Mouse (Mus musculus) stomach, postnatal 0 days (tissue): ENCODE measurements around the gene Cbr4. TPM values are rescaled to one million over a fixed set of nuclear protein-coding genes. Genes with fewer than 3 reads are reported as not detected.

Experiments used
- ATAC-seq: fragments of 200-750 bp; cut with Nextera tagmentation; 2 replicates; pipeline ENCODE4 v1.8.0; 2017; ENCODE audit not compliant: low FRiP score, low TSS enrichment
- DNase-seq: peaks from one replicate; pipeline ENCODE4 v3.0.0-alpha.2; 2016; ENCODE audit warnings: low spot score
- H3K27ac ChIP-seq: fragments of 300-500 bp; sonication (generic); replicated peaks from 2 replicates; pipeline ENCODE4 v1.5.1; 2014; ENCODE audit warnings: mild to moderate bottlenecking, control low read depth
- H3K27me3 ChIP-seq: fragments of 300-500 bp; sonication (generic); 2 replicates; pipeline ENCODE4 v1.6.1; 2014; ENCODE audit warnings: low read length; ENCODE audit not compliant: control insufficient read depth, insufficient read depth
- H3K36me3 ChIP-seq: fragments of 300-500 bp; sonication (generic); 2 replicates; pipeline ENCODE4 v1.6.1; 2014; ENCODE audit warnings: low read length, mixed read lengths; ENCODE audit not compliant: control insufficient read depth, insufficient read depth
- H3K4me1 ChIP-seq: fragments of 300-500 bp; sonication (generic); replicated peaks from 2 replicates; pipeline ENCODE4 v1.6.1; 2014; ENCODE audit warnings: antibody characterized with exemption; ENCODE audit not compliant: control insufficient read depth, insufficient read depth
- H3K4me2 ChIP-seq: fragments of 300-500 bp; sonication (generic); replicated peaks from 2 replicates; pipeline ENCODE4 v1.6.1; 2014; ENCODE audit warnings: low read depth, mild to moderate bottlenecking, control low read depth, moderate library complexity
- H3K4me3 ChIP-seq: fragments of 300-500 bp; sonication (generic); 2 replicates; pipeline ENCODE4 v1.5.1; 2014; ENCODE audit warnings: low read depth, low read length, control low read depth
- H3K9ac ChIP-seq: fragments of 300-500 bp; sonication (generic); 2 replicates; pipeline ENCODE4 v1.6.1; 2014; ENCODE audit warnings: mild to moderate bottlenecking, low read length, control low read depth, mixed read lengths
- H3K9me3 ChIP-seq: fragments of 300-500 bp; sonication (generic); 2 replicates; pipeline ENCODE4 v1.6.1; 2016; ENCODE audit warnings: low read length; ENCODE audit not compliant: control insufficient read depth
- CTCF ChIP-seq: IDR thresholded peaks from 2 replicates; pipeline ENCODE4 v1.5.1; 2016; ENCODE audit warnings: antibody characterized with exemption, low read depth, mild to moderate bottlenecking, moderate library complexity
- EP300 ChIP-seq: optimal IDR thresholded peaks from 2 replicates; pipeline ENCODE3; 2016; ENCODE audit warnings: antibody characterized with exemption
- WGBS: fragments of 180-500 bp; shearing (Covaris S2); extraction: QIAGEN DNeasy Blood & Tissue Kit; methylation state at CpG from one replicate; pipeline ENCODE4 v1.1.7; 2014; 5-methylcytosine and 5-hydroxymethylcytosine counted together
- polyA plus RNA-seq: library from polyadenylated mRNA; unstranded; fragments of >200 nt; fragmentation: Nextera tagmentation; extraction: Ambion mirVana; gene quantifications from 2 replicates; pipeline ENCODE4 v1.2.1, GENCODE M21; 2015

Gene Cbr4
- polyA plus RNA-seq, 1 experiment from 2014 or later: 47.0 TPM

DNA sequence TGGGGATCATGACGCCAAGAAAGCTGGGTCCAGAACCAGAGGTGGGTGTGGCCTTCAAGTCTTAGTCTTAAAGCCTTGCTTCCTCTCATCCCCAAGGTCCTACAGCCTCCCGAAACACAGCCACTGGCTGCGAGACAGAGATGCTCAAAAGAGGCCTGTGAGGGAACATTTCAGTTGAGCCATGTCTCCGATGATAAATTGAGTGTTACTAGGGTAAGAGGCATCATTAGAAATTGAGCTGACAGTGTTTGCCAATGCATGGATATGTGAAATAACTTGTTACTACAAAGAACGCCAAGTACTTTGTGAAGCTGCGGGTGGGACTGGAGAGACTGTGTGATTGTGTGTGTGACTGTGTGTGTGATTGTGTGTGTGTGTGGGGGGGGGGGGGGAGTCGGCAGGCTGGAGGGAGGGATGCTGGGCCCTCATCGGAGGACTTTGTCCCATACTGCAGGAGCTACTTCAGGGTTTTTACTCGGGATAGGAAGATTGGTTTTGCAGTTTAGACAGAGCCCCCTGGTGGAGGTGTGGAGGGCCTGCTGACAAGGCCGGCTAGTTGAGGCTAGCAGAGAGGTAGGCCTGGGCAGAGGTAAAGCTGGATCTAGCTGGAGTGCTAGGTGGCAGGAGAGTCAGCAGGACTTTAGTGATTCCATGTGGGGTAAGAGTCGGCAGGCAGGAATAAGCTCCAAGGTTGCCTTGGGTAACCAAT, 7.9 kb upstream of the Cbr4 start:
- Histone ChIP-seq H3K9me3 (no peaks in the 10 kb centered on the region), H3K27ac (no peak overlapping the region), H3K4me1 (no peaks in the 10 kb centered on the region), H3K4me3 (no peak overlapping the region), H3K36me3 (no peaks in the 10 kb centered on the region), H3K27me3 (no peaks in the 10 kb centered on the region), H3K4me2 (no peak overlapping the region), H3K9ac (no peak overlapping the region)
- 47% methylated on average over 11 of the region's 11 CpGs for WGBS
- TF ChIP-seq EP300 (no peak), CTCF (peak; percentile 77)
- DNase-seq (peak; percentile 70), ATAC-seq (peak; percentile 54)

DNA sequence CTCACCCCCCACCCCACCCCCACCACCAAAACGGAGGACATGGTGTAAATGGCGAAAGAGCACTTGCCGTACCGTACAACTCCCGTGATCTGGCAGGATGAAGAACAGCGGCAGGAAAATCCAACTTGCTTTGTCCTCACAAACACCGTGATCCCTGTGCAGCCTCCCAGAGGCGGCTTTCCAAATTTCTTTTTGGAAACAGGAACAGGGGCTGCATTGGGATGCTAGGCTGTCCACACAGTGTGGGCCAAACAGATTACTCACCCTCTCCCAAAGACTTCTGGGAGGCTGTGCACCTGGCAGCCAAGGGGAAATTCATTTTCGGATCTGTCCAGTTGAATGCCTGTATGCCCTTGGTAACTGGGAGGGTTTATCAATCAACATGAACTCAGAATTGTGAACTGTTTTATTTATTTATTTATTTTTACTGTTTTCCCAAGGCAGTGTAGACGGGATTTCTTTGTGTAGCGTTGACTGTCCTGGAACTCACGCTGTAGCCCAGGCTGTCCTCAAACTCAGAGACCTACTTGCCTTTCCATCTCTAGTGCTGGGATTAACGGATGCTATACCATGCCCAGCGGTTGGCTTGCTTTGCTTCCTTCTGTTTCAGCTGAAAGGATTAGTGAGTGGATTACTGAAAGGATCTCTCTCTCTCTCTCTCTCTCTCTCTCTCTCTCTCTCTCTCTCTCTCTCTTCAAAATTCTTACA, 7.1 kb upstream of the Cbr4 start:
- Histone ChIP-seq H3K9me3 (no peaks in the 10 kb centered on the region), H3K4me2 (no peak overlapping the region), H3K27ac (no peak overlapping the region), H3K4me3 (no peak overlapping the region), H3K36me3 (no peaks in the 10 kb centered on the region), H3K4me1 (no peaks in the 10 kb centered on the region), H3K27me3 (no peaks in the 10 kb centered on the region), H3K9ac (no peak overlapping the region)
- TF ChIP-seq EP300 (no peak), CTCF (no peak)
- DNase-seq: no peak
- ATAC-seq: 0 out of 2 replicates have a peak, but pooled peaks have one; percentile 7
- 78% methylated on average over 14 of the region's 14 CpGs for WGBS

DNA sequence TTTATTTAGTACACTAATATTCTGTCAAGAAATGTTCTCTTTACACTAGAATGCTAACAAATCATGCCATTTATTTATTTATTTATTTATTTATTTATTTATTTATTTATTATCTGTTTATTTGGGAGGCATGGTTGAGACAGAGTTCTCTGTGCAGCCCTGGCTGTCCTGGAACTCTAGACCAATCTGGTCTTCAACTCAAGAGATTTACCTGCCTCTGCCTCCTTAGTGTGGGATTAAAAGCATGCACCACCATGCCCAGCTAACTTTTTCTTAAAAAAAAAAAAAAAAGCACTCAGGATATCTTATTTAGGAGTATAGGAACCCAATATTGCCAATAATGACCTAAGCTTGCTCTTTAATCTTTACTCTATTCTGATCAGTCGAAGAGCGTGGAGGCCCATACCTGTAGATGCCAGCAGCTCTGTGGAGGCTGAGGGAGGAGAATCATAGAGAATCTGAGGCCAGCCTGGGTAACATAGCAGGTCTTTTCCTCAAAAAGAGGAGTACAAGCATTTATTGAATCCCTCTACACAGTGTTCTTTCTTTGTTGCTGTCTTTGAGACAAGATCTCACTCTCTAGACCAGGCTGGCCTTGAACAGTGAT, 508 bp upstream of the Cbr4 start:
- WGBS: 92% methylated on average over 2 of the region's 2 CpGs
- no peak overlapping the region; the same call in 1 of the 2 replicates for H3K27ac ChIP-seq
- H3K36me3 ChIP-seq: peaks cover 3% of the 10 kb centered on the region; the same call in 1 of the 2 replicates
- H3K9ac ChIP-seq: no peak overlapping the region
- no peak overlapping the region for H3K4me3 ChIP-seq
- no peaks in the 10 kb centered on the region for H3K9me3 ChIP-seq
- no peaks in the 10 kb centered on the region; the same call in 1 of the 2 replicates for H3K4me1 ChIP-seq
- H3K4me2 ChIP-seq: peak overlapping the region; percentile 84; the same call in 1 of the 2 replicates
- no peak for TF ChIP-seq CTCF
- DNase-seq (no peak), ATAC-seq (no peak)
- no peaks in the 10 kb centered on the region for H3K27me3 ChIP-seq

DNA sequence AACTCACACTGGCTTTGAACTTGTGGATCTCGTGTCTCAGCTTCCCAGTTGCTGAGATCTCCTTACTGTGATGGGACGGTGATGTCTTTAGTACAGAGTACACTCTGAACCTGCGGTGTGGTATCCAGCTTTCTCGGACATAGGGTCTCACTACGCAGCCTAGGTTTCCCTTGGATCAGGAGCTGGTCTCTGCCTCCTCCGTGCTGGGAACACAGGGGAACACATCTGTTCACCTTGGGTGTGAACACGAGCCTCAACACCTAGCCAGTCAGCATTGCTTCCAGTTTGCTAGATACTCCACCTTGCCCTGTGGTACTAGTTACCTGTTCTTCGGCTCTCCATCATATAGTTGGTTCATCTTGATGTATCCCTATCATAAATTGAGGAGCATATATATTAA, 1.1 kb downstream of the Cbr4 start:
- 89% methylated on average over 8 of the region's 8 CpGs for WGBS
- peak overlapping the region; percentile 86; the same call in 1 of the 2 replicates for H3K9ac ChIP-seq
- peaks cover 5% of the 10 kb centered on the region for H3K36me3 ChIP-seq
- peak overlapping the region; percentile 84 for H3K4me2 ChIP-seq
- TF ChIP-seq EP300: no peak
- no peaks in the 10 kb centered on the region; the same call in 1 of the 2 replicates for H3K4me1 ChIP-seq
- H3K4me3 ChIP-seq: peak overlapping the region; percentile 68
- DNase-seq (no peak), ATAC-seq (no peak)
- no peaks in the 10 kb centered on the region for H3K9me3 ChIP-seq
- no peaks in the 10 kb centered on the region for H3K27me3 ChIP-seq
- H3K27ac ChIP-seq: no peak overlapping the region

DNA sequence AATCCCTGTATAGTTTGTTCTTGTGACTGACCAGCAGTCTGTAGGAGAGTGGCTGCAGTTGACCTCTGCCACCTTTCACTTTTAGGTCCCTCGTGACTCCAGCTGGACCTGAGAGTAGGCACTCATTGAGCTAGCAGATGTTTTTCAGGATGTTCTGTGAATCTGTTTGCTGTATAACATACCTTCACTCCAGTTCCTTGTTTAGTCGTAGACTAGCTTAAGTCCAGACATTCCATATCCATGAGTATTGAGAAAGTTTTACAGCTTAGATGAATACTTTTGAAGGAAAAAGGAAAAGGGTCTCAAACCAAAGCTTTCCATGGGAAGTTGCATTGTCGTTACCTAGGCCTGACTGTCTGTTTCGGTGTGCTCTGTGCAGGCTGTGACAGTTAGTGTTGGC, 9.6 kb downstream of the Cbr4 start:
- no peak overlapping the region for H3K4me2 ChIP-seq
- ATAC-seq (no peak), DNase-seq (no peak)
- H3K4me1 ChIP-seq: no peaks in the 10 kb centered on the region
- no peaks in the 10 kb centered on the region for H3K27me3 ChIP-seq
- no peak for TF ChIP-seq EP300
- no peak for TF ChIP-seq CTCF
- no peak overlapping the region for H3K4me3 ChIP-seq
- H3K9me3 ChIP-seq: no peaks in the 10 kb centered on the region
- no peak overlapping the region for H3K9ac ChIP-seq
- peaks cover 3% of the 10 kb centered on the region for H3K36me3 ChIP-seq
- WGBS: 82% methylated on average over 4 of the region's 4 CpGs
- H3K27ac ChIP-seq: no peak overlapping the region
